Mouse (Mus musculus) heart, embryonic 14.5 days (tissue): ENCODE measurements around the gene Abcf3. TPM values are rescaled to one million over a fixed set of nuclear protein-coding genes. Genes with fewer than 3 reads are reported as not detected.
A peak's percentile ranks its signal among the peaks of the same experiment; 100 is the strongest.

Experiments used
- ATAC-seq: fragments of 200-750 bp; cut with Nextera tagmentation; 2 replicates; pipeline ENCODE4 v1.8.0; 2017; ENCODE audit warnings: low read depth, moderate TSS enrichment; ENCODE audit not compliant: insufficient number of reproducible peaks, insufficient read depth, low FRiP score
- H3K27ac ChIP-seq, 2 experiments: fragments of 200-500 bp in 1 of 2; fragments of 300-500 bp in 1 of 2; sonication (generic) in 1 of 2; replicated peaks in 1 of 2; 2 replicates each; pipeline ENCODE4 v1.5.1; 2012 to 2014; ENCODE audit warnings: low read depth in 2 of 2, low read length in 2 of 2, control low read depth in 1 of 2, mild to moderate bottlenecking in 1 of 2, mixed read lengths in 1 of 2; ENCODE audit not compliant: control insufficient read depth in 1 of 2, insufficient read depth in 1 of 2
- H3K27me3 ChIP-seq: fragments of 300-500 bp; sonication (generic); 2 replicates; pipeline ENCODE4 v1.6.1; 2014; ENCODE audit warnings: mild to moderate bottlenecking, low read length, control low read depth; ENCODE audit not compliant: control insufficient read depth, insufficient read depth
- H3K36me3 ChIP-seq: fragments of 300-500 bp; sonication (generic); 2 replicates; pipeline ENCODE4 v1.6.1; 2014; ENCODE audit warnings: mild to moderate bottlenecking, control low read depth, low read length, mixed read lengths; ENCODE audit not compliant: control insufficient read depth, insufficient read depth
- H3K4me1 ChIP-seq, 2 experiments: fragments of 200-500 bp in 1 of 2; fragments of 300-500 bp in 1 of 2; sonication (generic) in 1 of 2; 2 replicates each; pipeline ENCODE4 v1.6.1; 2012 to 2014; ENCODE audit warnings: low read length in 2 of 2, control low read depth in 1 of 2, mixed read lengths in 1 of 2; ENCODE audit not compliant: control insufficient read depth in 2 of 2, insufficient read depth in 2 of 2
- H3K4me2 ChIP-seq: fragments of 300-500 bp; sonication (generic); 2 replicates; pipeline ENCODE4 v1.6.1; 2014; ENCODE audit warnings: mild to moderate bottlenecking, low read length
- H3K4me3 ChIP-seq, 2 experiments: fragments of 200-500 bp in 1 of 2; fragments of 300-500 bp in 1 of 2; sonication (generic) in 1 of 2; 2 replicates each; pipeline ENCODE4 v1.5.1; 2012 to 2014; ENCODE audit warnings: low read length in 2 of 2, mild to moderate bottlenecking in 2 of 2, control low read depth in 1 of 2, low read depth in 1 of 2, moderate library complexity in 1 of 2; ENCODE audit not compliant: control insufficient read depth in 1 of 2, insufficient read depth in 1 of 2
- H3K9ac ChIP-seq: fragments of 300-500 bp; sonication (generic); 2 replicates; pipeline ENCODE4 v1.6.1; 2014; ENCODE audit warnings: mild to moderate bottlenecking, low read length
- H3K9me3 ChIP-seq: fragments of 300-500 bp; sonication (generic); 2 replicates; pipeline ENCODE4 v1.6.1; 2016; ENCODE audit warnings: low read length, control low read depth; ENCODE audit not compliant: control insufficient read depth
- WGBS: fragments of 180-500 bp; shearing (Covaris S2); extraction: QIAGEN DNeasy Blood & Tissue Kit; methylation state at CpG from one replicate; pipeline ENCODE4 v1.1.7; 2014; 5-methylcytosine and 5-hydroxymethylcytosine counted together
- polyA plus RNA-seq: library from polyadenylated mRNA; unstranded; fragments of >200 nt; fragmentation: Nextera tagmentation; extraction: Ambion mirVana; gene quantifications from 2 replicates; pipeline ENCODE4 v1.2.1, GENCODE M21; 2014

The Abcf3 gene
- polyA plus RNA-seq, 1 experiment from 2014 or later, result 37.1 TPM

- no peaks in the 10 kb centered on the region for H3K9me3 ChIP-seq
- ATAC-seq, result peak; percentile 97
- WGBS, result under 1% methylated on average over 51 of the region's 52 CpGs
- no peaks in the 10 kb centered on the region for H3K27me3 ChIP-seq
- peak within 1 kb of the TSS; percentile 69 for H3K4me2 ChIP-seq
- H3K4me3 ChIP-seq, result peak within 1 kb of the TSS; percentile 84 to 85
- peaks cover 60% of the 10 kb centered on the region for H3K36me3 ChIP-seq
- peak within 1 kb of the TSS; percentile 97 for H3K9ac ChIP-seq
- H3K27ac ChIP-seq, result peak within 1 kb of the TSS; percentile 83 to 88
- H3K4me1 ChIP-seq, result peaks cover 10 to 26% of the 10 kb centered on the region in 2 experiments
Observed at GRCm38 (mm10) chr16:20535296-20536080, 12.9 kb upstream of the Abcf3 start, which contains the start of gene Ap2m1. Ap2m1 (plus strand) TSS chr16:20535478.

- no peak for ATAC-seq
- Histone ChIP-seq H3K4me1 (peaks cover 10 to 26% of the 10 kb centered on the region in 2 experiments), H3K9ac (peak overlapping the region; percentile 97), H3K36me3 (peaks cover 60% of the 10 kb centered on the region), H3K4me3 (peak overlapping the region; percentile 84 to 85), H3K27ac (peak overlapping the region; percentile 83 to 88; a peak in 1 of 4 replicates), H3K9me3 (no peaks in the 10 kb centered on the region), H3K4me2 (peak overlapping the region; percentile 69), H3K27me3 (no peaks in the 10 kb centered on the region)
- 26% methylated on average over 9 of the region's 9 CpGs for WGBS
Observed at GRCm38 (mm10) chr16:20536081-20536665, 12.2 kb upstream of the Abcf3 start.

DNA sequence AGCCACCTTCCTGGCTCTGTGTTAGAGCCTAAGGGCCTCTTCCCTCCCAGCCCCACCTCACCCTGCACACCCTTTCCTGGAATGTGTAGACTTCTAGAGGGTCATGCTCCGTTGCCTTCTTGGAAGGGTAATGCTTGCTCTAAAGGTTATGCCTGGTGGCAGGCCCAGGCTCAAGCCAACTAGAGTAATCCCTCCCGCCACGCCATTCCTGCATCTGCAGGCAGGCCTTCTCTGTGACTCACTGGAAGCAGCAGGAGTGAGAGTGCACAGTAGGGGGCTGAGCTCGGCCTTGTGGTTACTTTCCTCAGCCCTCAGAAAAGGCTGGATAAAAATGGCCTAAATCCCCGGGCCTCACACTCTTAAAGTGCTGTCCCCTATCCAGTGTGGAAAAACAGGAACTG, 11.3 kb upstream of the Abcf3 start:
- H3K9ac ChIP-seq, result peak overlapping the region; percentile 97
- no peaks in the 10 kb centered on the region for H3K27me3 ChIP-seq
- H3K27ac ChIP-seq, result peak overlapping the region in 1 of 2 experiments; percentile 34; a peak in 2 of 4 replicates
- H3K4me2 ChIP-seq, result peak overlapping the region; percentile 69
- peaks cover 10 to 26% of the 10 kb centered on the region in 2 experiments for H3K4me1 ChIP-seq
- ATAC-seq, result no peak
- peak overlapping the region; percentile 22 to 84 for H3K4me3 ChIP-seq
- WGBS, result 21% methylated on average over 5 of the region's 5 CpGs
- H3K36me3 ChIP-seq, result peaks cover 60% of the 10 kb centered on the region
- H3K9me3 ChIP-seq, result no peaks in the 10 kb centered on the region

DNA sequence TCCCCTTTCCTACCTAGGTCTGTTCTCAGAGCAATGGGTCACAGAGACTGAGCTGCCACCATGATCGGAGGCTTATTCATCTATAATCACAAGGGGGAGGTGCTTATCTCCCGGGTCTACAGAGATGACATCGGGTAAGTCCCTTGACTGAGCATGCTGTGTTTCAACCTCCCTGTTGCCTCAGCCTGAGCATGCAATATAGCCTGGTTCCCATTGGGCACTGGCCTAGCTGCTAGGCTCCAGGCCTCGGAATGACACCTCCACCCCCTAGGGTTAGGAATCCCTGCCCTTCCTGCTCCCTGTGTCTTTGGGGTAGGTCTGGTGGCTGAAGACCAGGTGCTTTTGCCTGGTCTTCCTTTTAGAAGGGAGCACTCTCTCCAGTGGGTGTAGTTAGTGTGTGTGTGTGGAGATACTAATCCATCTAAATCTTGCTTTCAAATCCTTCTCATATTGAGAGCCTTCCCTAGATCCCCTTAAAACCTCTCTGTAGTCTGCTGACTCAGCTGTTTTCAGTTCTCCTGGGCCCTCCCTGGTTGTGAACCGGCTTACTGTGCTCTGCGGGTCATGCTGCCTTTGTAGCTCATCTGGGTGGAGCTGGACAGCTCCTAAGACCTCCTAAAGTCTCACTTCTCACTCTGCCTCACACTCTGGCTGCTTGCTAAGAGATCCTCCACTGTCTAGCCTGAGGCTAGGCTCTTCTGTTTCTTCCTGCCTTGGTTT, 10.6 kb upstream of the Abcf3 start:
- Histone ChIP-seq H3K36me3 (peaks cover 60% of the 10 kb centered on the region), H3K4me3 (peak overlapping the region in 1 of 2 experiments; percentile 84; a peak in 2 of 4 replicates), H3K4me2 (peak overlapping the region; percentile 69), H3K27ac (no peak overlapping the region), H3K4me1 (peaks cover 10 to 26% of the 10 kb centered on the region in 2 experiments), H3K27me3 (no peaks in the 10 kb centered on the region), H3K9me3 (no peaks in the 10 kb centered on the region), H3K9ac (peak overlapping the region; percentile 97)
- WGBS, result 24% methylated on average over 6 of the region's 6 CpGs
- no peak for ATAC-seq

DNA sequence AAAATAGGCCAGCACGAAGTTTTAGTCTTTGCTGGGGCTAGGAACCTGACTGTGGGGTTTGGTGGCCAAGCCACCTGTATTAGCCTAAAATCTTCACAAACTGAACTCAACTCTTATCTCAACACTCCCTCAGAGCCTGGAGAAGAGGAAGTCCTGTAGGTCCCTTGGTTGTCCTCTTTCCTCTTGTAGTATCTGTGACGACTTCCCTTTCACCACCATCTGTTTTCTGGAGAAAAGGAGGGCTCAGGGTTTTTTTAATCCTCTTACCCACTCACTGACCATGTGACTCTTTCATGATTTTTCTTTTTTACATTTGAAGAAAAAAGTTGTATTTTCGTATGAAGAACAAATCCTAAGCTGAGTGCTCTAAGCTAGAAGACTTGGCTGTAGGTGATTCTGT, 8.7 kb upstream of the Abcf3 start:
- H3K36me3 ChIP-seq, result peaks cover 65% of the 10 kb centered on the region
- peaks cover 10 to 26% of the 10 kb centered on the region in 2 experiments for H3K4me1 ChIP-seq
- H3K9me3 ChIP-seq, result no peaks in the 10 kb centered on the region
- no peak overlapping the region for H3K4me2 ChIP-seq
- no peaks in the 10 kb centered on the region for H3K27me3 ChIP-seq
- WGBS, result 70% methylated on average over 3 of the region's 3 CpGs
- no peak overlapping the region for H3K9ac ChIP-seq
- no peak overlapping the region for H3K27ac ChIP-seq
- no peak overlapping the region for H3K4me3 ChIP-seq
- no peak for ATAC-seq

DNA sequence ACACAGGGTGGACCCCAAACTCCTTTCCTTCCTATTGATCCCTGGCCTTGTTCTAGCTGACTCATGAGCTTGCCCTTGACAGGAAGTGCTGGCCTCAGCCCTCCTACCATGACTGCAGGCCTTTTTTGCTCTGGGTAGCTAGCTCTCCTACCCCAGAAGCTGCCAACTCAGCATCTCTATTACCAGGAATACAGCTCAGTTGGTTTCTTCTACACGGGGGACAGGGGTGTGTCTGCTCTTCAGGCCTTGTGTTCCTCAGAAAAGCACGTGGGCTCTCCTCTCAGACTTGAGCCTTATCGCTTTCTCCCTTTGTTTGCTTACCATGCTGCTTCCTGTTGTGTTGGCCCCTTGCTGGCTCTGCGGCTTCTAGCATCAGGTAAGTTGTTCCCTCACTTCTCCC, 7.9 kb upstream of the Abcf3 start:
- H3K36me3 ChIP-seq, result peaks cover 73% of the 10 kb centered on the region
- H3K27ac ChIP-seq, result no peak overlapping the region
- H3K4me2 ChIP-seq, result no peak overlapping the region
- H3K9ac ChIP-seq, result no peak overlapping the region
- H3K27me3 ChIP-seq, result no peaks in the 10 kb centered on the region
- WGBS, result 78% methylated on average over 4 of the region's 4 CpGs
- H3K9me3 ChIP-seq, result no peaks in the 10 kb centered on the region
- ATAC-seq, result no peak
- no peak overlapping the region for H3K4me3 ChIP-seq
- H3K4me1 ChIP-seq, result peaks cover 10 to 26% of the 10 kb centered on the region in 2 experiments

- peaks cover 2 to 14% of the 10 kb centered on the region in 2 experiments; a peak in 3 of 4 replicates for H3K4me1 ChIP-seq
- ATAC-seq, result no peak
- WGBS, result 90% methylated on average over 10 of the region's 10 CpGs
- H3K36me3 ChIP-seq, result peaks cover 60% of the 10 kb centered on the region
- H3K4me3 ChIP-seq, result no peak overlapping the region
- H3K9me3 ChIP-seq, result no peaks in the 10 kb centered on the region
- no peaks in the 10 kb centered on the region for H3K27me3 ChIP-seq
- H3K27ac ChIP-seq, result no peak overlapping the region
- no peak overlapping the region for H3K9ac ChIP-seq
- H3K4me2 ChIP-seq, result no peak overlapping the region
Observed at GRCm38 (mm10) chr16:20545696-20546095, 2.7 kb upstream of the Abcf3 start.
